Mouse (Mus musculus) liver, adult 2 months (tissue): ENCODE results near the gene Sertad2.

ENCODE experiments used
- CTCF ChIP-seq: fragments of 200-500 bp; IDR thresholded peaks from 2 replicates; pipeline ENCODE4 v1.5.1; 2011; ENCODE audit warnings: low read depth, low read length, control low read depth
- POLR2A ChIP-seq: fragments of 200-500 bp; IDR thresholded peaks from 2 replicates; pipeline ENCODE4 v1.6.1; 2011; ENCODE audit warnings: low read length, control low read depth; ENCODE audit not compliant: insufficient read depth; ENCODE audit errors: extremely low read depth

DNA sequence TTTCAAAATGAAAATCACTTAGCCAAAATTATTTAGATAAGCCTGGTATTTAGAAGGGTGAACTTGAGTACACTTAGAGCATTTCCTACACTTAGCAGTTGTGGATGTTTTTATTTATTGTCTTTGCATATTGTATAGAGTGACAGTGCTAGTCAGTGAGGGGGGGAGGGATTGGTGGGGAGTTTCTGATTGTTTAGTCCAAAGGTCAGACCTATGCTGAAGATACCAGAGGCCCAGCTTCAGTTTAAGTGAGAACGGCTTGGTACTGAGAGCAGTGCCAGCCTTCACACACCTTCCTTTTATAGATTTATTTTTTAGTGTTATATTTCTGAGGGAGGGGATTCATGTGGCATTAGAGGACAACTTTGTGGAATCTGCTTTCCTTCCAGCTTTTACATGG, 91.5 kb downstream of the Sertad2 start:
- TF ChIP-seq CTCF = no peak
- TF ChIP-seq POLR2A = no peak
